Mouse (Mus musculus) right cerebral cortex, postnatal 4 days (tissue): ENCODE data around the gene Gm9913.

Source experiments
- DNase-seq: peaks from one replicate; pipeline ENCODE4 v3.0.0-alpha.2; 2022

Gm9913 gene

GRCm38 (mm10) chr2:125505006-125505745, at the start of gene Gm9913:
Gm9913 (plus strand) TSS chr2:125505089.
- DNase-seq: peak; percentile 58

GRCm38 (mm10) chr2:125456059-125456789, 48.7 kb upstream of the Gm9913 start:
- DNase-seq: no peak

- no peak for DNase-seq
These were observed 45.8 kb upstream of the Gm9913 start for GRCm38 (mm10) chr2:125459087-125459486.

- DNase-seq: no peak
These were observed 40.9 kb upstream of the Gm9913 start for GRCm38 (mm10) chr2:125464036-125464435.

DNA sequence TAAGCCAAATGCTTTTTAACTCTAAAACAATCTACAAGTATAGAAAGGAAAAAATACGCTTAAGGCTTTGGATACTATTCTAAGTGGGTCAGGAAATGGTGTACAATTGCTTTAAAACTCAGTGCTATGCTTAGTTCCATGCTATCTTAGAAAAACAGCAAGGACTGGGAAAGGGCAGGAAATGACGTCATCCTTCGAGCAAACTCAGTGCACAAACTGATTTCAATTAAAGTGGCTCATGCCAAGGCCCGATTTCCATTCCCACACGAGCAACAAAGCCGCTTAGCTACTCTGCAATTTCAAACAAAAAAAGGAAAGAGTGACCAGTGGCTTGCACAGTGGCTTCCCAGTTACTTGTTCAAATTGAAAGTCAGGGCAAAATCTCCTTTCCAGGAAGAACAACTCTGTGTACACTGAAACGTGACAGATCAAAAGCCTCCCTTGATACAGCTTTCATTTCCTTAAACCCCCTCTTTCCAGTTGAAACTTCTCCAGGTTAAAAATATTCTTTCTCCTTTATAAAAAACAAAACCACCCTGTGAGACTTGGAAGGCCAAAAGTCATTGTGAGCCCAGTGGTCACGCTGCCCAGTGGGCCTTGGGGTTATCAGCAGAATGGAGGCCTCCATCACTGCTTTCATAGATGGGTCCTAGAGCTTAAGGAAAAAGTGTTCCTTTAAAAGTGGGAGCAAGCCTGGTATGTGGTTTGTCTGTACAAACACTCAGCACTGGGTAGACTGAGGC, 34.2 kb upstream of the Gm9913 start:
- DNase-seq: no peak

GRCm38 (mm10) chr2:125471721-125472120, 33.2 kb upstream of the Gm9913 start:
- DNase-seq: no peak

DNA sequence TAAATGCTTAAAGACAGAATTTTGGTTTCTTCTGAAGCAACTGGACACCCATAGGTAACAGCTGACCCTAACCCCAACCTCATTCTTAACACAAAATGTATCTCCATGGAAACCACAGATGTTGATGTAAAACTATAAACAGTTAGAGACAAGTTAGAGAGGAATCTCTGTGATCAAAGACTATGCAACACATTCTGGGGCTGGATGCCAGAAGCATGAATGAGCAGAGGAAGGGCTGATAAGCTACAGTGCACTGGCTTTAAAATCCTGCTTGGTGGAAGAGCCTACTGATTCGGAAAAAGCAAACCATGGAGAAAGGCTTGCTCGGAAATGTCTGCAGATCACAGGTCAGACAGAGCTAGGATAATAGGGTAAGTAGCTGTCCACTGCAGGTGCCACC, 31.7 kb upstream of the Gm9913 start:
- DNase-seq: no peak

- no peak for DNase-seq
These were observed 30.2 kb upstream of the Gm9913 start for GRCm38 (mm10) chr2:125474690-125475089.

DNA sequence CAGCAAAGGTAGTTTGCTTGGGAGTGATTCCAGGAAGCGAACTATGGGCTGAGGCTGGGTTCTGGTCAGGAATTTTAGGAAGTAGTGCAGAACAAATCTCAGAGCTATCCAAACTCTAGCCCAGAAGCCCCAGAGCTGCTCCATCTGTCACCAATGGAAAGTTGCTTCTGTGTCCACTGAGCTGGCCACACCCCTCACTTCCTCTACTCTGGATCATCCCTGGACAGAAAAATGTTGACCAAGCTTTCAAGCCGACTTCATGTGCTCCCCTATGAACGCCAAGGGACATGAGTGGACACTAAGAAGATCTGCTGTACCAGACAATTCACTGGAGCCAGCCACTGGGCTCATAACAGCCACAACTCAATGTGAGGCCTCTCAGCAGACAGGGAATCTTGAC, 28.7 kb upstream of the Gm9913 start:
- DNase-seq: no peak

DNA sequence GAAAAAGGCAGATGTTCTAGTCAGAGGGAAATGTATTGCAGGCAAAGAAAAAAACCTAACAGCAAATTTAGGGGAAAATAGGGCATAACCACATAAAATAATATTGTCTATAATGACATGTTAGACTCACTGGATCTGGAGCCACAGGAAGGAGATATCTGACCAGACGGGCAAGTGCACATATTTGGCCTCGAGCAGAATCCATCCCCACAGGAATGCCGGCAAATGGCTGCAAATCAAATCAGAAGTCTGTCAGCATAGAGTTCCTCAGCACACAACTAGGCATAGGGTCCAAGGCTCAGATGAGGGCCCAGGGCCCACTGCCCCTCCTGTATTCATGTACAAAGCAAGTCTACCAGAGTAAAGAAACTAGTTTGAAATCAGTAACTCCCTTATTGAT, 27.5 kb upstream of the Gm9913 start:
- no peak for DNase-seq

DNA sequence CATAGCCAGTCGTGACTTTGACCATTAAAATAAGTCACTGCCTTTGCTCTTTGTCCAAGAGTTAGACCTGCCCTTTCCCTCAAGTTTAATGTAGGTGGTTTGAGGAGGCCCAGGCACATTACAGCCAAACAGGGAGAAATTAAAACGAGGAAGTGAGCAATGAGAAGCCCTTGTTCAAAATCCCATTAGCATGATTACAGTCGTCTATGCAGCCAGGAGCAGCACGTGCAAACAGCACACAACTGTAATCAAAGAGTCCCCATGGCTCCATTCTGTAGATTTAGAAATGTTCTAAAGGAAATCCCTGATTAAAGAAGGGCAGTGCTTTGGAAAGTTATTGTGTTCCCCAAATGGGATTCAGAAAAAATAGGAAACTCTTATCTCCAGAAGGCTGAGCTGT, 26.2 kb upstream of the Gm9913 start:
- DNase-seq: no peak

- DNase-seq: no peak
These were observed 24.8 kb upstream of the Gm9913 start for GRCm38 (mm10) chr2:125480057-125480456.

DNA sequence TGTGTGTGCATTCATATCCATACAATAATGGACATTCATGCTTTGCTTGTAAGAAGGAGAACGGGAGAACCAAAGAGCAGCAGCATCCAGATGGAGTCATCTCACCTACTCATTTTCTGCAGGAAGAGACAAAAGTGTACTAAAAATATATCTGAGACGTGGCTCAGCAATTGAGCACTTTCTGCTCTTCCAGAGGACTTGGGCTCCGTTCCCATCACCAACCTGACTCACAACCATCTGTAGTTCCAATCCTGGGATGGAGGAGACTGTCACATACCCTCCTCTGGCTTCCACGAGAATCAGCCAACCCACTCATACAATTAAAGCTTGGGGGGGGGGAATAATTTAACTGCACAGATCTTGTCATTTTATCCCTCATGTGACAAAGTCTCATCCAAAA, 23.8 kb upstream of the Gm9913 start:
- DNase-seq: no peak

- DNase-seq: no peak
These were observed 23.2 kb upstream of the Gm9913 start for GRCm38 (mm10) chr2:125481531-125482317.

- no peak for DNase-seq
These were observed 20.7 kb upstream of the Gm9913 start for GRCm38 (mm10) chr2:125484164-125484563.

DNA sequence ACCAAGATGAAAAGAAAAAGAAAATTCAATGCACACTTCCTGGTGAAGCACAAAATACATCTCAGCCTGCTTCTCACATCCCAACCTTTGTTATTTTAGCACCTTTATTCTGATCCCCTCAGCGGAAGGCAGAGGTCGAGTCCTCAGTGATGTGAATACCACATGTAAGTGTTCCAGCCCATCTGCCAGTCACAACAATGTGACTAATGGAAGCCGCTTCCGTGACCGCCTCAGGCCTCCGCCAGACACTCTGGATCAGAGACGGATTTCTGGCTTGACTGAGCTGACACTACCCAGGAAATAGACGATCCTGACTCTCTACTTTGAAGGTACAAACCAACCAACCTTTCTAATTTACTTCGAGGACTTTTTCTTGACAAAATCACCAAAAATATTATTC, 20.0 kb upstream of the Gm9913 start:
- no peak for DNase-seq

- no peak for DNase-seq
These were observed 14.9 kb upstream of the Gm9913 start for GRCm38 (mm10) chr2:125489979-125490378.

GRCm38 (mm10) chr2:125492050-125492900, 12.6 kb upstream of the Gm9913 start:
- no peak for DNase-seq

GRCm38 (mm10) chr2:125494291-125494690, 10.6 kb upstream of the Gm9913 start:
- DNase-seq: no peak

DNA sequence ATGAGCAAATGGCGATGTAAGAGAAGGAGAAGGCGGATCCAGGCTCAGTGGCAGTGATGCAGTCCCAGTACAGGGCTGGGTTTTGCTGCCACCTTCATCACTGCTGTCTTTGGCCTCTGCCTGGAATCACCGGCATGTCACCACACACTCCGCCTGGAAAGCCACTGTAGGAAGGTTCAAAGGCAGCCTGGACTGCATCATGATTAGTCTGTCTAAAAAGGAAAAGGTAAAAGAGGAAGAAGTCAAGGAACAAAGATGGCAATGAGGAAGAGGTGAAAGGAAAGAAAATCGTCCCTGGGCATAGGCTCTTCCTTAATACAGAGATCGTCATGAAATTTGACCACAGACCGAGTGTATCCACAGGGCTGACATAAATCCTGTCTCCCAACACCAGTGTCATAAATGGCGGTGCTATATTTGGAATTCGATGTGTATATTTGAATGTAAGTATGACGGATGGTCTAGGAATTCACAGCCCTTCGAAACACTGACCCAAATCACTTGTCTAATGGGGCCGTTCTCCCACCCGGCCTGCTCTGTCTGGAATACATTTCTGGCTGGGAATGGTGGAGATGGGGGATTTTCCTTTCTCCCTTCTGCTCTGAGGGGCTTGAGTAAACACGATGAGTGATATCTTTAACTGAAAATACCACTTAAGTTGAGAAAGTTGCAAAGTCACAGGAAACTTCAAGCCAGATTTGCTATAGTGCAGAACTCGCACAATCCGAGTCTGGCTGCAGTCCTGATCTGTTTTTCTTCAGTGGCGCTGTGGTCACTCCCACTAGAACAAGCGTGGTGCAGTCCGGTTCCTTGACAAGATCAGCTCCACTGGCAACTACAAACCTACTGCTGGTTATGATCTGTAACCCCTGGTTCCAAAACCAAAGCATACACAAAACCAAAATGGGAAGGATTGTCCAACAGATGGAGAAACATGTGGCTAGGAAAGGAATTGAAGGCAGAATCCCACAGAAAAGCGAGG, 9.8 kb upstream of the Gm9913 start:
- no peak for DNase-seq

- no peak for DNase-seq
These were observed 8.2 kb upstream of the Gm9913 start for GRCm38 (mm10) chr2:125496696-125497095.
